Mouse (Mus musculus): Measurements from ENCODE around the gene Olfr1241.

Gene Olfr1241

GRCm38 (mm10) chr2:89487026-89487425, at the start of gene Olfr1241:
Gene Olfr1241, minus strand, starts transcription at chr2:89487126.
- no peak for DNase-seq (ENCODE audit: inconsistent age in 2 of 2, low spot score in 1 of 2)

DNA sequence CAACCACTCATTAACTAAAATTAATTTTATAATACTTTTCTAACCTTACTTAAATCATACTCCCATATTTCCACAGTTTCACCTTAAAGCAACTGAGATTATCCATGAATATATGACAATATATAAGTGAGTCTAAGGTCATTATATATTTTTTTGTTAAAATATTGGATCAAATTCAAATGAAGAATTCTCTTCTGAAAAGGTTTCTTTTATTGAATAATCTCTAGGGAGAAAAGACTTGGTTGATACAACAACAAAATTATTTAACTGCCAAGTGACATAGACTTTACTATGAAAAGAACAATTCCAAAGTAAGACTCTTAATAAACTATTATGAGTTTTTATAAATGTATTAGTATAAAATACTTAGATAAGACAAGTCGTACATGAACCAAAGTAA, 44.5 kb upstream of the Olfr1241 start, which contains the start of gene Olfr1243:
Gene Olfr1243 (minus strand): TSS at position 101 of the 400 bp plus-strand sequence.
- no peak for DNase-seq (ENCODE audit: inconsistent age in 2 of 2, low spot score in 1 of 2)

DNA sequence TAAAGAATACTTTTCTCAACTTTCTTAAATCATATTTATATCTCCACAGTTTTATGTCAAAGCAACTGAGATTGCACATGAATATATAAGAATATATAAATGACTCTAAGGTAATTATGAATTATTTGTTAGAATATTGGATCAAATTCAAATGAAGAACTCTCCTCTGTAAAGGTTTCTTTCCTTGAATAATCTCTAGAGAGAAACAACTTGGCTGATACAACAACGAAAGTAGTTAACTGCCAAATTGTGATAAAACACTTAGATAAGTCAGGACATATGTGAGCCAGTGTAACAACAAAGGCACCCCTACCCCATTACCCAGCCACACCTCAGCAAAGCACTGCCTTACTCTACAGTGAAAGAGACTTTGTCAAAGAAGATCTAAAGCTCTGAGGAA, 11.3 kb upstream of the Olfr1241 start, which contains the start of gene Olfr1242:
Gene Olfr1242 (minus strand): TSS at position 101 of the 400 bp plus-strand sequence.
- no peak for DNase-seq (ENCODE audit: inconsistent age in 2 of 2, low spot score in 1 of 2)

GRCm38 (mm10) chr2:89442900-89443299, 44.0 kb downstream of the Olfr1241 start, which contains the start of gene Olfr1240:
Gene Olfr1240, minus strand, starts transcription at chr2:89443000.
- no peak for DNase-seq (ENCODE audit: inconsistent age in 2 of 2, low spot score in 1 of 2)
